Mouse (Mus musculus) hindbrain, embryonic 13.5 days (tissue): Measurements from ENCODE around the gene Neu2. TPM values are rescaled to one million over a fixed set of nuclear protein-coding genes. Genes with fewer than 3 reads are reported as not detected.

Experiments
- ATAC-seq: fragments of 200-750 bp; cut with Nextera tagmentation; 2 replicates; pipeline ENCODE4 v1.8.0; 2017; ENCODE audit warnings: moderate TSS enrichment; ENCODE audit not compliant: low FRiP score
- H3K27ac ChIP-seq: fragments of 300-500 bp; sonication (generic); 2 replicates; pipeline ENCODE4 v1.5.1; 2015; ENCODE audit warnings: inconsistent platforms, mild to moderate bottlenecking, moderate library complexity
- H3K27me3 ChIP-seq: fragments of 300-500 bp; sonication (generic); 2 replicates; pipeline ENCODE4 v1.6.1; 2015; ENCODE audit warnings: mild to moderate bottlenecking, inconsistent platforms
- H3K36me3 ChIP-seq: fragments of 300-500 bp; sonication (generic); 2 replicates; pipeline ENCODE4 v1.6.1; 2015; ENCODE audit warnings: mild to moderate bottlenecking, inconsistent platforms
- H3K4me1 ChIP-seq: fragments of 300-500 bp; sonication (generic); replicated peaks from 2 replicates; pipeline ENCODE4 v1.6.1; 2015; ENCODE audit warnings: inconsistent platforms
- H3K4me2 ChIP-seq: fragments of 300-500 bp; sonication (generic); 2 replicates; pipeline ENCODE4 v1.6.1; 2015; ENCODE audit warnings: inconsistent platforms, mild to moderate bottlenecking, moderate library complexity
- H3K4me3 ChIP-seq: fragments of 300-500 bp; sonication (generic); 2 replicates; pipeline ENCODE4 v1.5.1; 2015; ENCODE audit warnings: mild to moderate bottlenecking, inconsistent platforms
- H3K9ac ChIP-seq: fragments of 300-500 bp; sonication (generic); 2 replicates; pipeline ENCODE4 v1.6.1; 2015; ENCODE audit warnings: mild to moderate bottlenecking, inconsistent platforms
- H3K9me3 ChIP-seq: fragments of 300-500 bp; sonication (generic); 2 replicates; pipeline ENCODE4 v1.6.1; 2016; ENCODE audit warnings: inconsistent platforms
- WGBS: fragments of 180-500 bp; shearing (Covaris S2); methylation state at CpG from one replicate; pipeline ENCODE4 v1.1.7; 2015; 5-methylcytosine and 5-hydroxymethylcytosine counted together
- polyA plus RNA-seq: library from polyadenylated mRNA; unstranded; fragments of >200 nt; fragmentation: Nextera tagmentation; extraction: Ambion mirVana; gene quantifications from 2 replicates; pipeline ENCODE4 v1.2.1, GENCODE M21; 2015

Neu2 gene
- polyA plus RNA-seq, 1 experiment from 2014 or later = 0.22 TPM

DNA sequence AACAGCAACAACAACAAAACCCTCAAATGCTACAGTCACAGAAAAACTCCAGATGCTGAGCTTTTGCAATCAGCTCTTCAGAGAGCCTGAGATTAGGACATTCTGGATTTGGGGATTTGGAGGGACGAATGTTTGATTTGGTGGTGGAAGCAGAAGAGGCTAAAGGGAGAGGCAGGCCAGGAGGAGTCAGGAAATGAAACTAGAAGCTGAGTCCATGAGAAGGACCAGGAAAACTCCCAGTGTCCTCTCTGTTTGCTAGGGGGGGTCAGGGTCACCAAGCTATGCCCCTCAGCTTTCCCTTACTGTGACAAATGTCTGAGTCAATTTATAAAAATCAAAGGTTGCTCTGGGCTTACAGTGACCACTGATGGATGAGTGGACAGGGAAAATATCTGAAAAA, 43.9 kb downstream of the Neu2 start:
- H3K4me3 ChIP-seq = no peak overlapping the region
- H3K36me3 ChIP-seq = no peaks in the 10 kb centered on the region
- H3K27ac ChIP-seq = no peak overlapping the region
- whole genome bisulfite sequencing = 79% methylated on average over 1 of the region's 1 CpGs
- no peaks in the 10 kb centered on the region for H3K9me3 ChIP-seq
- H3K9ac ChIP-seq = no peak overlapping the region
- no peak for ATAC-seq
- H3K27me3 ChIP-seq = no peaks in the 10 kb centered on the region
- H3K4me1 ChIP-seq = no peaks in the 10 kb centered on the region
- H3K4me2 ChIP-seq = no peak overlapping the region

DNA sequence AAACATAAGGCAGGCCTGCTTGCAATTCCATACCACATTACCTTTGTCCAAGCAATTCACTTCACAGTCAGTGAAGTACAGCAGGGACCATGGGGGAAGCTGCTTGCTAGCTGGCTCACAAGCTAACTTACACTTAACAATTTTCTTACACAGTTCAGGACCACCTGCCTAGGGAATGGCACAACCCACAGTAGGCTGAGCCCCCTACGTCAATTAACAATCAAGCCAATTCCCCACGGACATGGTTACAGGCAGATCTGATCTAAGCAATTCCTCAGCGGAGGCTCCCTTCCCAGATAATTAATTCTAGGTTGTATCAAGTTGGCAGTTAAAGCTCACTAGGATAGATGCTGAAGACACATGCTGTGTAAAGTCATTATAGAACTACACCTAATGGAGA, 53.3 kb downstream of the Neu2 start:
- WGBS = 48% methylated on average over 3 of the region's 3 CpGs
- Histone ChIP-seq H3K4me3 (no peak overlapping the region), H3K9me3 (no peaks in the 10 kb centered on the region), H3K27me3 (peaks cover 6% of the 10 kb centered on the region; the same call in 1 of the 2 replicates), H3K27ac (no peak overlapping the region), H3K4me1 (no peaks in the 10 kb centered on the region), H3K36me3 (no peaks in the 10 kb centered on the region), H3K9ac (no peak overlapping the region), H3K4me2 (no peak overlapping the region)
- ATAC-seq = 0 out of 2 replicates have a peak, but pooled peaks have one; percentile 59

DNA sequence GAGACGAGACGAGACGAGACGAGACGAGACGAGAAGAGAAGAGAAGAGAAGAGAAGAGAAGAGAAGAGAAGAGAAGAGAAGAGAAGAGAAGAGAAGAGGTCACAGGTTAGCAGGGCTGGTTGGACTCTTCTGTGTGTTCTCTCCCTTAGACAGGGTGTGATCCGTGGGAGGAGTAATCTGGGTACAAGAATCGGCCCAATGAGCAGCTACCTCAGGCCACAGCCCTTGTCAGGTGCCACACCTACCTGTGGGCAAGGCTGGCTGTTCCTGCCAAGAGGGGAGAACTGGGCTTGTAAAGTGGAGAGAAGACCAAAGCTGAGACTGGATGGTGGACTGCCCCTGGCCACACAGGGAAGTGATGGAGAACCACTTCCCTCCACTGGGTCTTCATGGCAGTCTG, 56.1 kb downstream of the Neu2 start:
- 94% methylated on average over 8 of the region's 8 CpGs for WGBS
- no peak for ATAC-seq

DNA sequence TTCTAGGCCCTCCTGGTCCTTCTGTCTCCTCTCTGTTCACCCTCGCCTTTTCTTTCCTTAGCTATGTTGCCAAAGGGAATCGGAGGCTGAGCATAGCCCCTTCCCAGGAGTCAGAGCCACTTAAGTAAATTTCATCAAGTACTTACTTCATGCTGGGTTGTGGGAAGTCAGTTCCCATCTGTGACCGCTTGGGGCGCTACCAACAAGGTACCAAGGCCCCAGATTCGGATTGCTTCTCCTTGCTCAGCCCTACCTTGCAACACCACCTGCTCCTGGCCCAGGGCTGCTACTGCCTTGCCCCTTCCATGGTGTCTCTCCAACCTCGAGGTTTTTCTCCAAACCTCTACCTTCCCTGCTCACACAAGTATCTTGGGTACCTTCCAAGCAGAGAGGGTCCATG, 58.7 kb downstream of the Neu2 start:
- no peaks in the 10 kb centered on the region for H3K9me3 ChIP-seq
- WGBS = 42% methylated on average over 6 of the region's 6 CpGs
- ATAC-seq = no peak

More for the DNA sequence above, 56.1 kb downstream of the Neu2 start:
- Histone ChIP-seq H3K27me3 (peaks cover 6% of the 10 kb centered on the region; the same call in 1 of the 2 replicates), H3K4me2 (no peak overlapping the region), H3K4me3 (no peak overlapping the region), H3K4me1 (no peaks in the 10 kb centered on the region), H3K9ac (no peak overlapping the region), H3K27ac (no peak overlapping the region), H3K9me3 (no peaks in the 10 kb centered on the region), H3K36me3 (no peaks in the 10 kb centered on the region)

DNA sequence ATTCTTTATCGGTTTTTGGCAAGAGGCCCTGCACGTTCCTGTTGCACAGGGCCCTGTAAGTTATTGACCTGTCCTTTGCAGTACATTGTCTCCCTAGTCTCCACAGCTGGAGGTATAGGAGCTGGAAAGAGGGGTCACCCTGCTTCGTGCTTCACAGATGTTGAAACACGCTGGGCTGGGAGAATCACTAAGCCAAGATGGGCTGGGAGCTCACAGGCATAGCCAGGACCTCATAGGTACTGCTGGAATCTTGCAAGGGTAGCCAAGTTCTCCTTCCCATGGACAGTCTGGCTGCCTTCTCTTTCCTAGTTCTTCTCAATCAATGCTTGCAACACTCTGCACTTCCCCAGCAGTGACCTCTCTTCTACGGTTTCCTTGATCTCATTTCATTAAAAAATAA, 63.6 kb downstream of the Neu2 start:
- 81% methylated on average over 5 of the region's 5 CpGs for WGBS

More for the DNA sequence above, 58.7 kb downstream of the Neu2 start:
- Histone ChIP-seq H3K27me3 (peaks cover 19% of the 10 kb centered on the region), H3K4me1 (no peaks in the 10 kb centered on the region), H3K4me2 (no peak overlapping the region), H3K9ac (no peak overlapping the region), H3K27ac (no peak overlapping the region), H3K4me3 (no peak overlapping the region), H3K36me3 (no peaks in the 10 kb centered on the region)

DNA sequence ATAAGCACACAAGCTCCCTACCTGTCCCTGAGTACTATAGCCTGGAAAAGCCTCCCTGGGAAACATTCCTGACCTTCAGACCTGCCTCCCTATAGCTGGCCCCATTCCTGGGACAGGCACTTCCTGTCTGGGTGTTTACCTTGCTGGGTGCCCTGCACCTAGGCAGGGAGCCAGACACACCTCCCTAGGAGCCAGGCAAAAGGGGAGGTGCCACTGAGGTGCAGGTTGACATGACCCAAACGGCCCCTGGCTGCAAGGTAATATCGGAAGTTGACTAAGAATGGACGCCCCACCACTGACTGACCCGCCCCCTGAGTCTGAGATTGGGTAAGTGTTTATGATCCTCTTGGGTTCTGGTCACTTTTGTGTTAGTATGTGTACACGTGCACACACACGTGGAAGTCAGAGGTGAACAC, 64.1 kb downstream of the Neu2 start, which contains the start of gene Ngef:
TSS of gene Ngef (minus strand) at position 71 of the 416 bp plus-strand sequence.
- Histone ChIP-seq H3K27ac (peak within 1 kb of the TSS; percentile 76), H3K9ac (no peak within 1 kb of the TSS), H3K4me3 (no peak within 1 kb of the TSS), H3K4me1 (peaks cover 20% of the 10 kb centered on the region), H3K36me3 (no peaks in the 10 kb centered on the region), H3K27me3 (peaks cover 16% of the 10 kb centered on the region), H3K4me2 (no peak within 1 kb of the TSS), H3K9me3 (no peaks in the 10 kb centered on the region)
- peak; percentile 33 for ATAC-seq
- 71% methylated on average over 6 of the region's 6 CpGs for WGBS

More for the DNA sequence above, 63.6 kb downstream of the Neu2 start:
- H3K9ac ChIP-seq = no peak overlapping the region
- H3K36me3 ChIP-seq = no peaks in the 10 kb centered on the region
- peaks cover 20% of the 10 kb centered on the region for H3K4me1 ChIP-seq
- H3K27me3 ChIP-seq = peaks cover 16% of the 10 kb centered on the region
- no peak overlapping the region for H3K4me2 ChIP-seq
- no peak overlapping the region for H3K27ac ChIP-seq
- H3K4me3 ChIP-seq = no peak overlapping the region
- no peak for ATAC-seq
- no peaks in the 10 kb centered on the region for H3K9me3 ChIP-seq

DNA sequence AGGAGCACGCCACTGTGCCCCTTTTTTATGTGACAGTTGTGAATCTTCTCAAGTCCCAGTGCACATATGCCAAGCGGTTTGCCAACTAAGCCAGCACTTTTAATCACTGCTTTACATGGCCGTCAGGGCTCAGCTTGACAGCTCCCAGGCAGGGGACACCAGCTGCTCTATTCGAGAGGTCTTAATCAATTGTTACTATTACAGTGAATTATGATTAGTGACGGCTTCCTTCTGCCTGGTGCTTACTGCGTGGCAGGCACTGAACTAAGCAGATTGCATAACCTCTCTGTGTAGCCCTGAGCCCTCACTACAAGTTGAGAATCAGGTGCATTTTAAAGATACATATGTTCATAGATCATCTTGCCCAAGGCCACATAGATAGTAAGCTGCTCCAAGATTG, 64.7 kb downstream of the Neu2 start:
- peak; percentile 90 for ATAC-seq
- H3K4me1 ChIP-seq = peaks cover 20% of the 10 kb centered on the region
- H3K27ac ChIP-seq = peak overlapping the region; percentile 76
- no peaks in the 10 kb centered on the region for H3K9me3 ChIP-seq
- WGBS = 34% methylated on average over 6 of the region's 6 CpGs
- no peak overlapping the region for H3K9ac ChIP-seq
- H3K4me2 ChIP-seq = no peak overlapping the region
- H3K4me3 ChIP-seq = no peak overlapping the region
- H3K36me3 ChIP-seq = no peaks in the 10 kb centered on the region
- H3K27me3 ChIP-seq = peaks cover 16% of the 10 kb centered on the region

DNA sequence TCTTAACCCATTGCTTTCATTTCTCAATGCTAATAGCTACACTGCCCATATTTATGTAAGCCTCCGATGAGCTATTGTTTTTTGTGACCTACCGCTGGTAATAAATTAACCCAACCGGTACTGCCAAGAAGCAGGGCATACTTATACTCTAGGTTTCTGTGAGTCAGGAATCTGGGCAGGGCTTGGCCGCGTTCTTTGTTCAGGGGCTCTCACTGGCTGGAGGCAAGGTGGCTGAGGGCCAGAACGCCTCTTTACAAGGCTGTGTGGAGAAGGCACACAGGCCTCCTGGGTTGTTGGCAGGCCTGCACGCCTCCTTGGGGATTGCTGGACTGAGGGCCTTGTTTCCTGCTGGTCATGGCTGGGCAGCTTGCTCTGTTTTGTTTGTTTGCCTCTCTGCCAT, 65.1 kb downstream of the Neu2 start:
- Histone ChIP-seq H3K9ac (no peak overlapping the region), H3K27ac (peak overlapping the region; percentile 76), H3K27me3 (peaks cover 16% of the 10 kb centered on the region), H3K4me1 (peaks cover 20% of the 10 kb centered on the region), H3K9me3 (no peaks in the 10 kb centered on the region), H3K4me3 (no peak overlapping the region), H3K4me2 (no peak overlapping the region), H3K36me3 (no peaks in the 10 kb centered on the region)
- WGBS = 45% methylated on average over 7 of the region's 7 CpGs
- peak; percentile 87 for ATAC-seq

DNA sequence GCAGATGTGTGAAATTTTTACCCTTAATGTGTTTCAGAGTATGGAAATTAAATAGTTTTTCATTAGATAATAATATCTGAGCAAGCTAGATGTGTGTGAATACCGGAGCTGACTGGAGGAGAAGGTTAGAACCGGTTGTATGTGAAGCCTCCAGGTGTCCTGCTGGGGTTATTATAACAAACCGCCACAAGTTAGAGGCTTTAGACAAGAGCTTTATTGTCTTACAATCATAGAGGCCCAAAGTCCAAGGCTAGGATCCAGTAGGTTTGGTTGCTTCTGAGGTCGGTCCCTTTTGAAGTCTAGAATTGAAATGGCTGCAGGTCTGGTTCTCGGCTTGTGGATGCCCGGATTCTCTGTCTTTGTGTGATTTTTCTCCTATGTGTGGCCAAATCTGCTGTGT, 69.3 kb downstream of the Neu2 start:
- 80% methylated on average over 6 of the region's 6 CpGs for WGBS
- Histone ChIP-seq H3K36me3 (no peaks in the 10 kb centered on the region), H3K27ac (no peak overlapping the region), H3K4me1 (peaks cover 21% of the 10 kb centered on the region), H3K9ac (no peak overlapping the region), H3K4me3 (no peak overlapping the region), H3K9me3 (no peaks in the 10 kb centered on the region), H3K4me2 (no peak overlapping the region), H3K27me3 (peaks cover 14% of the 10 kb centered on the region)
- ATAC-seq = no peak

DNA sequence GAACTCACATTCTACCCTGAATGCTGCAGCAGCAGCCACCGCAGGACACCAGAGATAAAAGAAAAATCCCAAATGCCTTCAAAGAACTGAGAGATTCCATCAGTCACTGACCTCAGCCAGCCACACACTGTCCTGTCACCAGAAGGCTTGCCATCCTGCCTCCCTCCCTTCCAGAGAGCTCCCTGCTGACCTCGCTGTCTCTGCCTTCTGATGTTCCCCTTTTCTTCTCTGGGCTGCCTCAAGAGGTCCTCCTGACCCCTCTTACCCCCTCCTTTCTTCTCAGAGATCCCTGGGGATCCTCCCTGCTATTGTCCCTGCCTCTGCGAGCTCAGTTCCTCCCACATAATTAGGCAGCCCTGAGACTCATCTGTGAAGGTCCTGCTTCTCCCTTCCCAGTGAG, 71.1 kb downstream of the Neu2 start:
- no peaks in the 10 kb centered on the region for H3K36me3 ChIP-seq
- no peak overlapping the region for H3K4me2 ChIP-seq
- peaks cover 16% of the 10 kb centered on the region for H3K27me3 ChIP-seq
- H3K9me3 ChIP-seq = no peaks in the 10 kb centered on the region
- no peak overlapping the region for H3K9ac ChIP-seq
- H3K4me1 ChIP-seq = peaks cover 5% of the 10 kb centered on the region; the same call in 1 of the 2 replicates
- WGBS = 4% methylated on average over 3 of the region's 3 CpGs
- no peak overlapping the region for H3K4me3 ChIP-seq
- no peak for ATAC-seq
- H3K27ac ChIP-seq = no peak overlapping the region

DNA sequence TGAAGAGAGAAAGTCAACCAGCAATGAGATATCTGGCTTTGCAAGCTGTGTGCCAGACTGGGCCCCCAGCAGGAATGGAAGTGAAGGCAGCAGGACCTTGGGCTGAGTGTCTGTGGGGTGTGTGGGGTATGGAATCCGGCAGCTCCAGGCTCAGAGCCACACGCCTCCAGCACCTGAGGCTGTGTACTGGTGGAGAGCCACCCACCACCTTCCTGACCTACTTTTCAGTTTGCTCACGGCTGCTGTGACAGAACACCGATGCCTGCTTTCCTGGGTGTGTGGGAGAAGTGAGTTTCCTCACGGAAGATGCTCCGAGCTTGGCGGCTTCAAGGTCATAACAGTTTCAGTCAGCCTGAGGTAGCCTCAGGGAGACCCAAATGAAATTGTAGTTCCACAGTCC, 79.5 kb downstream of the Neu2 start:
- no peaks in the 10 kb centered on the region for H3K36me3 ChIP-seq
- H3K4me3 ChIP-seq = no peak overlapping the region
- no peak overlapping the region for H3K27ac ChIP-seq
- H3K4me2 ChIP-seq = no peak overlapping the region
- no peaks in the 10 kb centered on the region for H3K9me3 ChIP-seq
- 91% methylated on average over 7 of the region's 7 CpGs for WGBS
- H3K9ac ChIP-seq = no peak overlapping the region
- no peaks in the 10 kb centered on the region for H3K4me1 ChIP-seq
- 0 out of 2 replicates have a peak, but pooled peaks cover under 1% of the 10 kb centered on the region for H3K27me3 ChIP-seq
- no peak for ATAC-seq

DNA sequence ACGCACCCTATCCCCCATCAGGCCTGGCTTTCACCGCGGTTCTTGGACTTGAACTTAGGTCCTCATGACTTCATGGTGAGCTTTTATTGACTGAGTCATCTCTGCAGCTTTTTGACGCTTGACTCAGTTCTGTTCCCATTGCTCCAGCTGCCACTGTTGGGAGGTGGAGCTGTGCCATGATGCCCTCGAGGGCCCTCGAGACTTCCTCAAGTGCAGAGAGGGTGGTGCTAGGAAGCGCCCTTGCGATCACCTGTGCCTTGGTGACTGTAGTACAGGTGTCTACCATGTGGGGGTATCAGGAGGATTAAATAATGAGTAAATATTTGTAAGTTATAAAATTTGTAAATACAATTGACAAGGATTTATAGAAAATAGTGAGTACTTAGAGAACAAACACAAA, 80.3 kb downstream of the Neu2 start:
- Histone ChIP-seq H3K4me3 (no peak overlapping the region), H3K4me2 (no peak overlapping the region), H3K27ac (no peak overlapping the region), H3K4me1 (no peaks in the 10 kb centered on the region), H3K9me3 (no peaks in the 10 kb centered on the region), H3K27me3 (no peaks in the 10 kb centered on the region), H3K36me3 (no peaks in the 10 kb centered on the region), H3K9ac (no peak overlapping the region)
- no peak for ATAC-seq
- 91% methylated on average over 8 of the region's 8 CpGs for WGBS

DNA sequence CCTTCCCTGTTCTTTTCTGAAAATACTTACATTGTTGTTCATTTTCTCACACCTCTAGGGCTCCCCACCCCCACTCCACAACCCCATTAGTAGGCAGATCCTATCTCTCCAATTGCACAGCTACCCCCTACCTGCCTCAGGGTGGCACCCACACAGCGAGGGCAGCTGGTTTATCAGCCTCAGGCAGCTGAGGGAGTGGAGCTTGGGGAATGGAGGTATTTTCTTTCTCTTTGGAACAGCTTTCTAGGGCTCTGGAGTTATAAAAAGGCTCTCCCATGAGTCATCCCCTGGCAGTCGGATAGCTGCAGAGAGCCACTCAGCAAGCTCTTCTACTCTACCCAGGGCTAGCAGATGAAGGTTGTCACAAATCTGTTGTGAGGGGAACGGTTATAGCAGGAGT, 84.6 kb downstream of the Neu2 start:
- 80% methylated on average over 3 of the region's 3 CpGs for WGBS
- no peak overlapping the region for H3K9ac ChIP-seq
- no peaks in the 10 kb centered on the region for H3K9me3 ChIP-seq
- H3K4me1 ChIP-seq = no peaks in the 10 kb centered on the region
- H3K27me3 ChIP-seq = no peaks in the 10 kb centered on the region
- no peak for ATAC-seq
- H3K27ac ChIP-seq = no peak overlapping the region
- no peaks in the 10 kb centered on the region for H3K36me3 ChIP-seq
- H3K4me3 ChIP-seq = no peak overlapping the region
- no peak overlapping the region for H3K4me2 ChIP-seq
